Mouse (Mus musculus): Measurements from ENCODE around the gene L3mbtl3. TPM values are rescaled to one million over a fixed set of nuclear protein-coding genes. Genes with fewer than 3 reads are reported as not detected.

Gene L3mbtl3
- polyA plus RNA-seq, 1 experiment from 2014 or later, result 2.0 TPM

DNA sequence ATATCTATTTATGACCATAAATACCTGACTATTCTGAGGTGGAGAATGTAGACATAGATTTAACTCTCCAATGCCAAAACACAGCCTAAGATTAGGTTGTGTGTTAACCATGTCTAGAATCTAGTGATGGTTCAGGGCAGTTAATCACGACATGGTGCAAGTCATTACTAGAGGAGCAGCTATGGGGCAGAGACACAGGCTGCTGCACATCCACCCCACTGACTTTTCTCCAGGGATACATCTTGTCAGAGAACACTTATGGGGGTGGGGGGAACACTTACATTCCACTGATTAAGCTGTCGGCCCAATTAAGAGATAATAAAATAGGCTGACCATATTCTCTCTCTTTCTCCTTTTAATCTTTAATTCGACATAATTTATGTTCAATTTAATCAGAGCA lies 46.9 kb downstream of the L3mbtl3 start:
- 68% methylated on average over 3 of the region's 3 CpGs for WGBS (ENCODE audit: insufficient replicate concordance)

DNA sequence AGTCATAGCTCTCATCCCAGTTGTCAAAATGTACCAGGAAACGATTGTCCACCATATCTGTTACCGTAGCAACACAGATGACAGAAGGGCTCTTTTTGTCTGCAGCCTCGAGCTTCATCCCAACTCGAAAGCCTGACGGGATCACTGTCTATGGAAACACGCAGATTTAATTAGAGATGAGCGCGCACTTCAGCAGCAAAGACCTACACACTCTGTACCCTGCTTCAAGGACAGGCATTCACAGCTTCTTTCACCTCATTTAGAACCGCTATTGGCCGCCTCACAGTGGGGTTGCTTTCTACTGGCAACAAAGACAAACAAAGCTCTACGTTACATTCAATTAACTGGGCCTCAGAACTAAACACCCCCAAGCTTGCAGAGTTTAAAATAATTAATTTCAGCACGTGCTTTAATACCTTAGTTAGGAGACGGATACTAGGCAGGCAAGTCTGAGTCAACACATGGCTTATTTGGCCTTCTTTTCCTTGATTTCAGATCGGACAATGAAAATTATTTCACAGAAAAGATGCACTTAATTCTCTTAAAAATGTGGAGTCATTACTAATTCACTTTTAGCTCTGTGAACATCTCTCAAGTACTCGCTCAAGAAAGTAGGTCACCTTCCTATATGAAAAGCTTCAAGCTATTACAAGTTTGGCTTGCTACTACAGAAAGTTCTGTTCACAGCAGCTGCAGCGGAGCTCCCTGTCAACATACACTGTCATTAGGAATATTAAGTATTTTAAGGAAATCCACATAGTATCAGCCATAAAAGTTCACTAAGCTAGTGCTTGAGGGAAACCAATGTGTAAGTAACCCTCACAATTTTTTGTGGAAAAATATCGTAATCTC lies 47.9 kb downstream of the L3mbtl3 start:
- DNase-seq, result no peak
- WGBS (ENCODE audit: insufficient replicate concordance), result 82% methylated on average over 17 of the region's 17 CpGs

More for the DNA sequence above, 46.9 kb downstream of the L3mbtl3 start:
- no peak for DNase-seq
- Histone ChIP-seq H3K36me3 (replicated peaks; ENCODE audit: insufficient read depth, low read length) (no peaks in the 10 kb centered on the region), H3K4me2 (ENCODE audit: low read depth, low read length) (no peak overlapping the region), H3K4me3 (ENCODE audit: low read depth, low read length) (no peak overlapping the region), H3K27ac (ENCODE audit: low read depth) (no peak overlapping the region), H3K27me3 (ENCODE audit: insufficient read depth, low read length) (no peaks in the 10 kb centered on the region), H3K4me1 (ENCODE audit: insufficient read depth) (no peaks in the 10 kb centered on the region), H3K9ac (replicated peaks) (no peak overlapping the region), H3K9me3 (ENCODE audit: low read length) (no peaks in the 10 kb centered on the region)
- no peak for ATAC-seq
- TF ChIP-seq EP300 (IDR thresholded peaks at IDR 0.05; ENCODE audit: low read depth), result no peak
- no peak for TF ChIP-seq CTCF (IDR thresholded peaks at IDR 0.05; ENCODE audit: low read depth)

DNA sequence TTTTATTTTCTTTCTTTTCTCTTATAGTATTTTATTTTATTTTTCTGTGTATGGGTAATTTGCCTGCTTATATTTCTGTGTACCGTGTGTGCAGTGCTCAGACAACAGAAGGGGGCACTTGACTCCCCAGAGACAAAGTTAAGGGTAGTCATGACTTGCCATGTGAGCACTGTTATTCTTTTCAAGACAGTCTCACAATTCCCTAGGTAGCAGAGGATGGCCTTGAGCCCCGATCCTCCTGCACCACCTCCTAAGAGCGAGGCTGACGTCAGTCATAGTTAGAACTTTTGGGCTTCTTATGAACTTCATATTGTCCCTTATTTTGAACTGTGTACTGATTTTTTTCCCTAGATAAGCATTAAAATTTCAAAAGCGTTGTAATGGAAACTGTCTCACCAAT lies 48.5 kb downstream of the L3mbtl3 start:
- DNase-seq (no peak), ATAC-seq (no peak)
- H3K27me3 ChIP-seq (ENCODE audit: insufficient read depth, low read length), result no peaks in the 10 kb centered on the region
- TF ChIP-seq CTCF (IDR thresholded peaks at IDR 0.05; ENCODE audit: low read depth) (no peak), EP300 (IDR thresholded peaks at IDR 0.05; ENCODE audit: low read depth) (no peak)
- no peak overlapping the region for H3K27ac ChIP-seq (ENCODE audit: low read depth)
- 0 out of 2 replicates have a peak, but pooled peaks cover 3% of the 10 kb centered on the region for H3K36me3 ChIP-seq (replicated peaks; ENCODE audit: insufficient read depth, low read length)
- H3K4me1 ChIP-seq (ENCODE audit: insufficient read depth), result no peaks in the 10 kb centered on the region
- H3K4me3 ChIP-seq (ENCODE audit: low read depth, low read length), result no peak overlapping the region
- H3K9me3 ChIP-seq (ENCODE audit: low read length), result no peaks in the 10 kb centered on the region
- no peak overlapping the region for H3K9ac ChIP-seq (replicated peaks)
- 86% methylated on average over 5 of the region's 5 CpGs for WGBS (ENCODE audit: insufficient replicate concordance)
- no peak overlapping the region for H3K4me2 ChIP-seq (ENCODE audit: low read depth, low read length)

More for the DNA sequence above, 47.9 kb downstream of the L3mbtl3 start:
- Histone ChIP-seq H3K4me2 (ENCODE audit: low read depth, low read length) (no peak overlapping the region), H3K4me1 (ENCODE audit: insufficient read depth) (no peaks in the 10 kb centered on the region), H3K9me3 (ENCODE audit: low read length) (no peaks in the 10 kb centered on the region), H3K4me3 (ENCODE audit: low read depth, low read length) (no peak overlapping the region), H3K27me3 (ENCODE audit: insufficient read depth, low read length) (no peaks in the 10 kb centered on the region), H3K9ac (replicated peaks) (no peak overlapping the region), H3K36me3 (replicated peaks; ENCODE audit: insufficient read depth, low read length) (0 out of 2 replicates have a peak, but pooled peaks cover 3% of the 10 kb centered on the region), H3K27ac (ENCODE audit: low read depth) (no peak overlapping the region)
- TF ChIP-seq CTCF (IDR thresholded peaks at IDR 0.05; ENCODE audit: low read depth) (no peak), EP300 (IDR thresholded peaks at IDR 0.05; ENCODE audit: low read depth) (no peak)
- ATAC-seq, result no peak

DNA sequence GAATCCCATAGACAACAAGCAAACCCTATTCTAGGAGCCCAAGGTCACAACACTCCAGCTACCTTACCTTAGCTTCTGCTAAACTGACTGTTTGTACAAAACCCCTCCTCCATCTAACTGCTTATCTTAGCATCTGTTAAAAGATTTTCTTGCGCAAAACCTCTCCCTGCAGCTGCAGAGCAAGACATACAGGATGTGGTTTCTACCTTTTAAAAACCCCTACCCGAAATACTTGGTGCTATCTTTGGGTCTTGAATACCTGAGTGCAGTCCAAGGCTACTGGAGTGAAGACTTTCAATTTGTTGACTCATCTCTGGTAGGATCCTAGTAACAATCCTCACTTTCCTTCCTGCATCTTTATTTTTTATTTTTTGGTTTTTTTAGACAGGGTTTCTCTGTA lies 50.5 kb downstream of the L3mbtl3 start:
- Histone ChIP-seq H3K4me3 (ENCODE audit: low read depth, low read length) (no peak overlapping the region), H3K4me2 (ENCODE audit: low read depth, low read length) (no peak overlapping the region), H3K4me1 (ENCODE audit: insufficient read depth) (no peaks in the 10 kb centered on the region), H3K27ac (ENCODE audit: low read depth) (no peak overlapping the region), H3K27me3 (ENCODE audit: insufficient read depth, low read length) (no peaks in the 10 kb centered on the region), H3K36me3 (replicated peaks; ENCODE audit: insufficient read depth, low read length) (0 out of 2 replicates have a peak, but pooled peaks cover 3% of the 10 kb centered on the region), H3K9ac (replicated peaks) (no peak overlapping the region), H3K9me3 (ENCODE audit: low read length) (no peaks in the 10 kb centered on the region)
- DNase-seq (no peak), ATAC-seq (no peak)
- WGBS (ENCODE audit: insufficient replicate concordance), result 35% methylated on average over 2 of the region's 2 CpGs
- TF ChIP-seq CTCF (IDR thresholded peaks at IDR 0.05; ENCODE audit: low read depth) (no peak), EP300 (IDR thresholded peaks at IDR 0.05; ENCODE audit: low read depth) (no peak)

DNA sequence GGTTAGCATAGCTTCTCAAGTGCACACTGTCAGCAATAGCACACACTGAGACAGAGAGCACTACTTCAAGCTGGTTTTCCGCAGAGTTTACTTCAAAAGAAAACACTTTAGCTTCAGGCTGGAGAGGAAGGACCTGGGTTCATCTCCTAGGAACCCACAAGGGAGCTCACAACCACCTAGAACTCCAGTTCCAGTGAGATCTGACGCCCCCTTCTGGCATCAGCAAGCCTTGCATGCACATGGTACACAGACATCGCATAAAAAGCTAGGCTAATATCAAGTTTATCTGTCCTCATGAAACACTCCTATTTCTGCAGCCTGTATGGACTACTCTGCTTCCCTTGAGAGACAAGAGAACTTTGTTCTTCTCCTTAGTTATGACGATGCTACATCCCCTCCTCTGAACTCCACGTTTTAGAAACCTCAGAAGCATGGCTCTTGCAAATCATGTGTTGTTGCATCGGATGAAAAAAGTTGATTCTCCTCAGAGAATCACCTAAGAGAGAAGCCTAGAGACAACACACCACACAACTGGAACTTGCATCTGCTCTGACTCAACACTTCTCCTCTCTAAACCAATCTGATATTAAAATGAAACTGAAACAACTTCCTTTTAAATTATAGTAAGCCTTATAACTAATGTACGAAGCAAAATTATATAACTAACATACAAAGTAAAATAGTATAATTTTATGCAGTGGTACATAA lies 53.3 kb downstream of the L3mbtl3 start:
- Histone ChIP-seq H3K27me3 (ENCODE audit: insufficient read depth, low read length) (no peaks in the 10 kb centered on the region), H3K4me3 (ENCODE audit: low read depth, low read length) (no peak overlapping the region), H3K4me1 (ENCODE audit: insufficient read depth) (no peaks in the 10 kb centered on the region), H3K4me2 (ENCODE audit: low read depth, low read length) (no peak overlapping the region), H3K9me3 (ENCODE audit: low read length) (no peaks in the 10 kb centered on the region), H3K9ac (replicated peaks) (no peak overlapping the region), H3K27ac (ENCODE audit: low read depth) (no peak overlapping the region), H3K36me3 (replicated peaks; ENCODE audit: insufficient read depth, low read length) (peaks cover 3% of the 10 kb centered on the region; the same call in 1 of the 2 replicates)
- DNase-seq (no peak), ATAC-seq (no peak)
- 73% methylated on average over 7 of the region's 7 CpGs for WGBS (ENCODE audit: insufficient replicate concordance)
- TF ChIP-seq CTCF (IDR thresholded peaks at IDR 0.05; ENCODE audit: low read depth) (peak; percentile 11; the same call in 1 of the 2 replicates), EP300 (IDR thresholded peaks at IDR 0.05; ENCODE audit: low read depth) (no peak)

DNA sequence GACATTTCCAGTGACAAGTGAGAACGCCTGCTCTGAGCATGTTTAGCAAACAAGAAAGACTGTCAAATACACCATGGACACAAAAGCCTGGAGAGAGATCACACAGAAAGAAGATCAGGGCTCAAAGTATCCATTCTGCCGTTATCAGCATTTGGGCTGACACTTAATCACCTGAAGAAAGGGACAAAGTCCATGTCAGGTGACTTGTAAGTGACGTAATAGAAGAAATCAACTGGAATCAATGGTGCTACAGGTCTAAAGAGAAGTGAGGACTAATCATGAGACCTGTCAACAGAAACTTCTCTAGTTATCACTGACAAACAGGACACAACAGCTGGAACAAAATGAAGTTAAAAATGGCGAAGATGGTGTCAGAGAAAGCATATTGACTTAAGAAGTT lies 55.1 kb downstream of the L3mbtl3 start:
- DNase-seq, result no peak
- no peak overlapping the region for H3K27ac ChIP-seq (ENCODE audit: low read depth)
- no peaks in the 10 kb centered on the region for H3K4me1 ChIP-seq (ENCODE audit: insufficient read depth)
- TF ChIP-seq EP300 (IDR thresholded peaks at IDR 0.05; ENCODE audit: low read depth) (no peak), CTCF (IDR thresholded peaks at IDR 0.05; ENCODE audit: low read depth) (no peak)
- H3K27me3 ChIP-seq (ENCODE audit: insufficient read depth, low read length), result no peaks in the 10 kb centered on the region
- 68% methylated on average over 4 of the region's 4 CpGs for WGBS (ENCODE audit: insufficient replicate concordance)
- H3K9ac ChIP-seq (replicated peaks), result no peak overlapping the region
- no peaks in the 10 kb centered on the region for H3K9me3 ChIP-seq (ENCODE audit: low read length)
- ATAC-seq, result no peak
- no peak overlapping the region for H3K4me2 ChIP-seq (ENCODE audit: low read depth, low read length)
- peaks cover 3% of the 10 kb centered on the region; the same call in 1 of the 2 replicates for H3K36me3 ChIP-seq (replicated peaks; ENCODE audit: insufficient read depth, low read length)
- H3K4me3 ChIP-seq (ENCODE audit: low read depth, low read length), result no peak overlapping the region

Data from liver, postnatal 0 days (tissue).